Mouse (Mus musculus): ENCODE results near the gene Gli2.

- TF ChIP-seq POLR2A (IDR thresholded peaks at IDR 0.05; ENCODE audit: extremely low read depth, insufficient read depth, low read length) (no peak), CTCF (IDR thresholded peaks at IDR 0.05; ENCODE audit: extremely low read depth, insufficient read depth, low read length) (no peak)
These were observed 246.7 kb downstream of the Gli2 start for GRCm38 (mm10) chr1:118806727-118807126.

All from cortical plate, adult 2 months (tissue).